Mouse (Mus musculus) embryonic fibroblast, embryonic 13.5 days (primary cell): Measurements from ENCODE around the gene Cemip2.

ENCODE experiments used
- CTCF ChIP-seq: IDR thresholded peaks from 2 replicates; pipeline ENCODE4 v1.5.1; 2011; ENCODE audit warnings: mild to moderate bottlenecking, control low read depth, low read length, moderate library complexity, borderline replicate concordance; ENCODE audit not compliant: insufficient read depth
- POLR2A ChIP-seq: IDR thresholded peaks from 2 replicates; pipeline ENCODE4 v1.6.1; 2011; ENCODE audit warnings: low read depth, mild to moderate bottlenecking, control low read depth, low read length, moderate library complexity

- no peak for TF ChIP-seq POLR2A
- no peak for TF ChIP-seq CTCF
These were observed 85.1 kb downstream of the Cemip2 start for GRCm38 (mm10) chr19:21862991-21863931.
